Mouse (Mus musculus) adrenal gland, postnatal 36 days (tissue): ENCODE measurements at regions not wholly inside any gene's neighbourhood (a gene's known extent, or its start where the extent isn't known, plus 50 kb on each side); places are given as distances from the start of the nearest gene placed in this dataset.

Experiments used
- DNase-seq, 2 experiments: peaks; one replicate each; pipeline ENCODE4 v3.0.0; 2021; ENCODE audit warnings: mixed read lengths in 1 of 2

- peak in 1 of 2 experiments; percentile 2 for DNase-seq
These were observed 66.6 kb upstream of the Slc22a22 start for GRCm38 (mm10) chr15:57543985-57544384.

- no peak for DNase-seq
These were observed 65.2 kb upstream of the Slc22a22 start for GRCm38 (mm10) chr15:57542630-57543029.

GRCm38 (mm10) chr15:57535514-57535913 is 58.1 kb upstream of the Slc22a22 start:
- no peak for DNase-seq
